Mouse (Mus musculus) C2C12 (cell line): ENCODE measurements at regions not wholly inside any gene's neighbourhood (a gene's known extent, or its start where the extent isn't known, plus 50 kb on each side); places are given as distances from the start of the nearest gene placed in this dataset.

Experiments
- CEBPB ChIP-seq: IDR thresholded peaks from one replicate; pipeline ENCODE4 v1.6.1; 2011; ENCODE audit warnings: low read depth, mild to moderate bottlenecking, control low read depth, moderate library complexity
- CTCF ChIP-seq: IDR thresholded peaks from one replicate; pipeline ENCODE4 v1.5.1; 2011; ENCODE audit not compliant: control insufficient read depth, insufficient read depth, insufficient read length
- FOSL1 ChIP-seq: IDR thresholded peaks from one replicate; pipeline ENCODE4 v1.8.0; 2011; ENCODE audit warnings: mild to moderate bottlenecking, low read length; ENCODE audit not compliant: poor library complexity, insufficient read depth, severe bottlenecking
- MYOD1 ChIP-seq: IDR thresholded peaks from one replicate; pipeline ENCODE4 v1.6.1; 2011; ENCODE audit warnings: low read depth; ENCODE audit not compliant: control insufficient read depth, insufficient read length
- MYOG ChIP-seq: IDR thresholded peaks from one replicate; pipeline ENCODE4 v1.6.1; 2011; ENCODE audit not compliant: control insufficient read depth, insufficient read length; ENCODE audit errors: extremely low read depth
- USF1 ChIP-seq: IDR thresholded peaks from one replicate; pipeline ENCODE4 v1.6.1; 2011; ENCODE audit warnings: low read depth, mild to moderate bottlenecking, control low read depth, moderate library complexity

DNA sequence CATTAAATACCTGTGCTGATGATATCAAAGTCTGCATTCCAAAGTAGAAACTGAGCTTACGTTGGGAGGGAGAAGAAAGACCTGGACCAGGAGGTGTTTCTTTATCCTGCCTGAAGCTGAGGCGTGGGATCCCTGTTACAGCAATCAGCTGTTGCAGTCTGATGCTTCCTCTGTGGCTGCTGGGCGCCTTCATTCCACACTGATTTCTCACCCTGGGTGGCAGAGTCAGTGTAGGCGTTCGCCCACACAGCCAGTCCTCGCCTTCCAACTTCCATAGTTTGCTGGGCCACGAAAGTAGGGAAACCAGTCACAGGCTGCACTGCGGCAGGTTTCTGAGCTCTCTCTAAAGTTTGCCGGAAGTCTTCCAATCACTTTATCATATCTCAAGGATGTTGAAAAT, 59.7 kb upstream of the Ralgapa2 start:
- no peak for TF ChIP-seq CTCF
- TF ChIP-seq USF1, result no peak
- TF ChIP-seq FOSL1, result no peak
- no peak for TF ChIP-seq MYOG
- no peak for TF ChIP-seq CEBPB
- TF ChIP-seq MYOD1, result peak; percentile 24
